In the genomic region with DNA sequence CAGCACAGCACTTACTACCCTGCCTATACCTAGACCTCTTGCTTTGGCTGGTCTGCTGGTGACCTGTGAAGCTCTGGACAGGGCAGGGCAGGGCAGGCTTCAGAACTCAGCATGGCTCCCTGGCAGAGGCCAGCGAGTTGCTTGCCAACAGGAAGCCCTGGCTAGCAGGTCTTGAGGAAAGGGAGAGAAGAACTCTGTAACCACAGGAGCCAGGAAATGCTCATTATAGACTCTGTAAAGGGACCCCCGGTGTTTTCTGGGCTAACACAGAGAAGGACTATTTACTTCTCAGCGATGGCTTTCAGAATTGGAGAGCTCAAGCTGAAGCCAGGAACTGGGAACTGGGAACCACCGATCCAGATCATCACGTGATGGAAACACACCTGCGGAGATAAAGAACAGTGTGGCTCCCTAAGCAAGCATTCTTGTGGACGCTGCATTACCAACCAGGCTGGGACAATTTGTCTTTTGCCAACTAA, we compare ENCODE assay signal across 12 mouse cellular contexts. TPM values are rescaled to one million over a fixed set of nuclear protein-coding genes. Genes with fewer than 3 reads are reported as not detected.
DNase-seq lines count a peak whose midpoint lies in the region; ATAC-seq and TF ChIP-seq lines count a peak whose summit lies in the region.
"Had no signal": no experiment of that assay in that cellular context is flagged by ENCODE, and none has a peak within 500 bp of the region (broad histone marks: within the 10 kb centered on the region; RNA-seq: fewer than 3 reads in every experiment).

No protein-coding gene starts in this region.

- H3K9me3 ChIP-seq in neural tube, embryonic 15.5 days (replicated peaks), result no peaks in the 10 kb centered on the region

- no peak for ATAC-seq in frontal cortex, adult (ENCODE audit: low TSS enrichment)
- peak; percentile 38 to 46; a peak in 1 of 4 replicates for ATAC-seq in hematopoietic stem cell, adult 5-6 weeks (replicated peaks in 1 of 2; ENCODE audit: insufficient read depth in 1 of 2, low FRiP score in 2 of 2, low TSS enrichment in 1 of 2, low read depth in 1 of 2, poor library complexity in 2 of 2, severe bottlenecking in 2 of 2)
- ATAC-seq in neural tube, embryonic 15.5 days (ENCODE audit: low FRiP score), result no peak

- TF ChIP-seq POLR2A in spleen, adult 2 months (IDR thresholded peaks at IDR 0.05; ENCODE audit: low read depth, low read length), result no peak

- no peak overlapping the region for H3K4me2 ChIP-seq in neural tube, embryonic 15.5 days
- H3K4me2 ChIP-seq: lung, embryonic 14.5 days; neural tube, embryonic 12.5 days had no signal

- no peak overlapping the region for H3K9ac ChIP-seq in neural tube, embryonic 15.5 days (replicated peaks)
- H3K9ac ChIP-seq: lung, embryonic 14.5 days; neural tube, embryonic 12.5 days had no signal

- peak; percentile 7 to 19 for DNase-seq in frontal cortex, postnatal 10 days (ENCODE audit: low spot score in 2 of 2)
- DNase-seq in spleen, adult 2 months (ENCODE audit: low read depth in 1 of 2, low spot score in 2 of 2), result peak in 1 of 2 experiments; percentile 11
- no peak for DNase-seq in spleen, adult 18-20 months
- peak; percentile 27 for DNase-seq in thymus, postnatal 14 days
- no peak for DNase-seq in yolk sac, embryonic 10.5 days (ENCODE audit: low spot score)
- DNase-seq: lung, embryonic 14.5 days had no signal

- TF ChIP-seq CTCF in spleen, adult 2 months (IDR thresholded peaks at IDR 0.05; ENCODE audit: extremely low read depth, insufficient read depth, insufficient read length, insufficient replicate concordance), result no peak

- peaks cover 22% of the 10 kb centered on the region; the same call in 1 of the 2 replicates for H3K4me1 ChIP-seq in spleen, adult 2 months (ENCODE audit: control insufficient read depth, insufficient read depth, insufficient read length)
- no peaks in the 10 kb centered on the region; the same call in 1 of the 2 replicates for H3K4me1 ChIP-seq in neural tube, embryonic 15.5 days
- H3K4me1 ChIP-seq: neural tube, embryonic 12.5 days had no signal

- H3K27ac ChIP-seq in spleen, adult 2 months (ENCODE audit: insufficient read depth, low read length), result 0 out of 2 replicates have a peak overlapping the region, but pooled peaks have one; percentile 39
- H3K27ac ChIP-seq in neural tube, embryonic 15.5 days (replicated peaks), result no peak overlapping the region
- H3K27ac ChIP-seq: heart, adult 2 months; kidney, postnatal 0 days; neural tube, embryonic 12.5 days had no signal

- H3K27me3 ChIP-seq in spleen, adult 2 months (ENCODE audit: control insufficient read depth, insufficient read depth, low read length), result no peaks in the 10 kb centered on the region
- no peaks in the 10 kb centered on the region for H3K27me3 ChIP-seq in neural tube, embryonic 15.5 days (replicated peaks)
- H3K27me3 ChIP-seq: neural tube, embryonic 12.5 days had no signal

- H3K4me3 ChIP-seq in spleen, adult 2 months (ENCODE audit: extremely low read depth, insufficient read depth, insufficient read length), result no peak overlapping the region
- no peak overlapping the region for H3K4me3 ChIP-seq in neural tube, embryonic 15.5 days (replicated peaks)
- H3K4me3 ChIP-seq: heart, adult 2 months; neural tube, embryonic 12.5 days had no signal

- H3K36me3 ChIP-seq in spleen, adult 2 months (ENCODE audit: control insufficient read depth, insufficient read depth, low read length), result no peaks in the 10 kb centered on the region
- no peaks in the 10 kb centered on the region for H3K36me3 ChIP-seq in neural tube, embryonic 15.5 days
- H3K36me3 ChIP-seq: neural tube, embryonic 12.5 days had no signal

- WGBS in spleen, adult 2 months, result 23% methylated on average over 7 of the region's 7 CpGs
- WGBS in neural tube, embryonic 15.5 days, result 62% methylated on average over 7 of the region's 7 CpGs

RNA-seq across cellular contexts. Expression of a gene that starts 40.8 kb away (rescaled TPM):
- 4.0 and 4.2 TPM in 2 replicates for polyA plus RNA-seq in spleen, adult 2 months (2012; rRNA removed)
- total RNA-seq in hematopoietic stem cell, adult 5-6 weeks (2017), result 165 and 176 TPM in 2 replicates
- 73.2 and 74.7 TPM in 2 replicates for polyA plus RNA-seq in neural tube, embryonic 15.5 days (2015; fragmentation: Nextera tagmentation; extraction: Ambion mirVana)

Comparison
In these comparisons a context has a peak if more than half of its experiments do, and no peak if none do; other contexts are left out.
1. DNase-seq: peak in frontal cortex, postnatal 10 days (2 of 2) and thymus, postnatal 14 days (single experiment); none in spleen, adult 18-20 months (0 of 2) and yolk sac, embryonic 10.5 days (single experiment).
2. ATAC-seq: peak in hematopoietic stem cell, adult 5-6 weeks (2 of 2); none in frontal cortex, adult (single experiment) and neural tube, embryonic 15.5 days (single experiment).
3. RNA of a gene that starts 40.8 kb away (polyA plus RNA-seq): 73.2 to 74.7 TPM in neural tube, embryonic 15.5 days; 4.0 to 4.2 TPM in spleen, adult 2 months; every median in the first group is over 10 times any median in the second.